Mouse (Mus musculus): Measurements from ENCODE around the gene Rras. TPM values are rescaled to one million over a fixed set of nuclear protein-coding genes. Genes with fewer than 3 reads are reported as not detected.
"Not testable (repeated sequence)": the region's sequence is repeated elsewhere in the genome, so short reads cannot be mapped to it uniquely, and the experiment has no call there.

Rras gene
- total RNA-seq, 2 experiments from 2014 or later, result 12.0 to 13.8 TPM

GRCm38 (mm10) chr7:45020225-45020624, 2.5 kb downstream of the Rras start:
- intact Hi-C loops (cut with DNase I), result loop anchor here (2.0 kb wide), 1 partner anchor 15 kb away; no protein-coding TSS in a partner anchor
- no peak for DNase-seq (ENCODE audit: low spot score in 2 of 2)

- intact Hi-C loops (cut with DNase I); DNase-seq (ENCODE audit: low spot score in 2 of 2): not testable (repeated sequence)
Observed at GRCm38 (mm10) chr7:45023711-45024110, 6.0 kb downstream of the Rras start.

- no peak for DNase-seq (ENCODE audit: low spot score in 2 of 2)
- intact Hi-C loops (cut with DNase I), result no loop called here
Observed at GRCm38 (mm10) chr7:45024281-45025248, 6.8 kb downstream of the Rras start.

GRCm38 (mm10) chr7:45025601-45026220, 8.0 kb downstream of the Rras start:
- intact Hi-C loops (cut with DNase I), result no loop called here
- DNase-seq (ENCODE audit: low spot score in 2 of 2), result no peak

GRCm38 (mm10) chr7:45026256-45026655, 8.5 kb downstream of the Rras start:
- intact Hi-C loops (cut with DNase I), result no loop called here
- no peak for DNase-seq (ENCODE audit: low spot score in 2 of 2)

- intact Hi-C loops (cut with DNase I), result no loop called here
- no peak for DNase-seq (ENCODE audit: low spot score in 2 of 2)
Observed at GRCm38 (mm10) chr7:45027761-45028160, 10.0 kb downstream of the Rras start.

GRCm38 (mm10) chr7:45028351-45028750, 10.6 kb downstream of the Rras start:
- DNase-seq (ENCODE audit: low spot score in 2 of 2), result no peak

GRCm38 (mm10) chr7:45029995-45030394, 12.2 kb downstream of the Rras start:
- no peak for DNase-seq (ENCODE audit: low spot score in 2 of 2)
- intact Hi-C loops (cut with DNase I), result no loop called here

More at GRCm38 (mm10) chr7:45028351-45028750, 10.6 kb downstream of the Rras start:
- intact Hi-C loops (cut with DNase I), result no loop called here

GRCm38 (mm10) chr7:45030857-45031256, 13.1 kb downstream of the Rras start:
- DNase-seq (ENCODE audit: low spot score in 2 of 2), result no peak
- intact Hi-C loops (cut with DNase I), result no loop called here

GRCm38 (mm10) chr7:45033722-45034359, 16.1 kb downstream of the Rras start:
- intact Hi-C loops (cut with DNase I), result loop anchor here (2.0 kb wide), 1 partner anchor 13 kb away; no protein-coding TSS in a partner anchor
- no peak for DNase-seq (ENCODE audit: low spot score in 2 of 2)

- DNase-seq (ENCODE audit: low spot score in 2 of 2), result no peak
- intact Hi-C loops (cut with DNase I), result loop anchor here (2.0 kb wide), 1 partner anchor 15 kb away; no protein-coding TSS in a partner anchor
Observed at GRCm38 (mm10) chr7:45035631-45036030, 17.9 kb downstream of the Rras start.

GRCm38 (mm10) chr7:45036702-45037101, 18.9 kb downstream of the Rras start:
- intact Hi-C loops (cut with DNase I), result no loop called here
- DNase-seq (ENCODE audit: low spot score in 2 of 2), result no peak

GRCm38 (mm10) chr7:45037720-45038361, 20.1 kb downstream of the Rras start:
- intact Hi-C loops (cut with DNase I), result no loop called here
- no peak for DNase-seq (ENCODE audit: low spot score in 2 of 2)

GRCm38 (mm10) chr7:45038411-45038810, 20.6 kb downstream of the Rras start:
- intact Hi-C loops (cut with DNase I), result no loop called here
- DNase-seq (ENCODE audit: low spot score in 2 of 2), result no peak

GRCm38 (mm10) chr7:45040851-45041250, 23.1 kb downstream of the Rras start:
- intact Hi-C loops (cut with DNase I), result no loop called here
- no peak for DNase-seq (ENCODE audit: low spot score in 2 of 2)

GRCm38 (mm10) chr7:45043307-45043706, 25.5 kb downstream of the Rras start:
- DNase-seq (ENCODE audit: low spot score in 2 of 2), result no peak
- intact Hi-C loops (cut with DNase I), result no loop called here

GRCm38 (mm10) chr7:45045741-45046140, 28.0 kb downstream of the Rras start:
- no peak for DNase-seq (ENCODE audit: low spot score in 2 of 2)
- intact Hi-C loops (cut with DNase I), result no loop called here

GRCm38 (mm10) chr7:45046853-45047350, 29.1 kb downstream of the Rras start:
- intact Hi-C loops (cut with DNase I), result no loop called here

GRCm38 (mm10) chr7:45047491-45047890, 29.7 kb downstream of the Rras start:
- intact Hi-C loops (cut with DNase I), result no loop called here
- no peak for DNase-seq (ENCODE audit: low spot score in 2 of 2)

More at GRCm38 (mm10) chr7:45046853-45047350, 29.1 kb downstream of the Rras start:
- DNase-seq (ENCODE audit: low spot score in 2 of 2), result no peak

Data from left cerebral cortex, postnatal 25 days (tissue).